Mouse (Mus musculus) T-cell, adult 2 months (primary cell): ENCODE results near the gene Cd27.
"Not testable (repeated sequence)": the region's sequence is repeated elsewhere in the genome, so short reads cannot be mapped to it uniquely, and the experiment has no call there.

ENCODE experiments used
- DNase-seq: peaks from one replicate; pipeline ENCODE4 v3.0.0; 2022; ENCODE audit warnings: low spot score

The Cd27 gene

DNA sequence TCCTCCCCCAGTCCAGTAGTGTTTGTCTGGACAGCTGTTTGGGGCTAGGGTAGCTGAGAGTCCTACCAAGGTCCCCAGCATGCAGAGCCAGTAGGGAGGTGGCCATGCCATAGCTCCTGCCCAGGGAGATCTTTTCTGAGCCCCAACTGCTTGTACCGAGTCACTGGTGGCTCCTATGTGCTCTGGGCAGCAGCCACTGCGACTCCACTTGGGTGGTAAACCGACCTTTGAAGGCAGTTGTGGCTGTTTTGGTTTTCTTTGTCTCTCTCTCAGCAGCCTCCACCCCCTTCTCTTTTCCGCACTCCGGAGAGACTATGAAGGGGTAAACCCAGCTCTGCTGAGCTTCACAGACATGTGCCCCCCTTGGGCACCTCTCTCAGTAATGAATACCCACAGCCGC lies at the start of gene Cd27:
Gene Cd27 (minus strand): TSS at position 229 of the 400 bp plus-strand sequence.
- DNase-seq: peak; percentile 78

DNA sequence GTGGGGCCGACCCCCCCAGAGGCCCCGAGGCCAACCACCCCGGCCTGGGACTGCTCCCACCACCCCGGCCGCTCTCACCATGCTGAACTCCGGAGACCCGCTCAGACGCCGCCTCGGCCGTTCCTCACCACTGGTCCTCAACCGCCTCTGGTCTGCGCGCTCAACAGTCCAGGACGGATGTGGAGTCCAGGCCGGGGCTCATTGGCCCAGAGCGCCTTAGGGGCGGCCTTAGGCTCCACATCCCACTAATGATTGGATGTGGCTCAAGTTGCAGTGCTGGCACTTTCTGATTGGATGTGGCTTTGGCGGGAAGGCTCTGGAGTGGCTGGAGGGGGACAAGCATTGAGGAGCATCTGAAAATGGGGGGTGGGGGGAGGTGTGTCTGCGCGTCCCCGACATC lies 49.1 kb upstream of the Cd27 start, which contains the start of gene Tuba3a:
Gene Tuba3a (minus strand): TSS at position 153 of the 400 bp plus-strand sequence.
- no peak for DNase-seq

DNA sequence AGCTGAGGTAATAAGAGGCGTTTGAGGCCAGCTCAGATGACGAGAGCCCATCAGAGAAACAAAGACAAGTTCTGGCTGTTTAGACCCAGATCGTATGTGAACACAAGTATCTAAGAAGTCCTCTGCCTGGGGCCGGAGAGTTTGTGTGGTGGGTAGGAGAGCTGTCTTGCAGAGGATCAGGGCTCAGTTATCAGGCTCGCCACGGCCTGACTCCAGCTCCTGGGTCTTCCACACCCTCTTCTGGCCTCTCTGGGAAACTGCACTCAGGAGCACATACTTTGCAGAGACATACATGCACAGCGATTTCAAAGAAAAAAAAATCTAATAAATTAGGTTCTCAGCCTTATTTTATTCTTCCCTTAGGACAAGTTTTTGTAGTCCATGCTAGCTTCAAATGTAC lies 47.9 kb upstream of the Cd27 start:
- no peak for DNase-seq

GRCm38 (mm10) chr6:125284250-125284649 lies 47.4 kb upstream of the Cd27 start:
- no peak for DNase-seq

- DNase-seq: not testable (repeated sequence)
These were observed 45.9 kb upstream of the Cd27 start for GRCm38 (mm10) chr6:125282721-125283120.

GRCm38 (mm10) chr6:125279729-125280128 lies 42.9 kb upstream of the Cd27 start:
- DNase-seq: no peak

- peak; percentile 20 for DNase-seq
These were observed 38.2 kb upstream of the Cd27 start for GRCm38 (mm10) chr6:125274841-125275563.

DNA sequence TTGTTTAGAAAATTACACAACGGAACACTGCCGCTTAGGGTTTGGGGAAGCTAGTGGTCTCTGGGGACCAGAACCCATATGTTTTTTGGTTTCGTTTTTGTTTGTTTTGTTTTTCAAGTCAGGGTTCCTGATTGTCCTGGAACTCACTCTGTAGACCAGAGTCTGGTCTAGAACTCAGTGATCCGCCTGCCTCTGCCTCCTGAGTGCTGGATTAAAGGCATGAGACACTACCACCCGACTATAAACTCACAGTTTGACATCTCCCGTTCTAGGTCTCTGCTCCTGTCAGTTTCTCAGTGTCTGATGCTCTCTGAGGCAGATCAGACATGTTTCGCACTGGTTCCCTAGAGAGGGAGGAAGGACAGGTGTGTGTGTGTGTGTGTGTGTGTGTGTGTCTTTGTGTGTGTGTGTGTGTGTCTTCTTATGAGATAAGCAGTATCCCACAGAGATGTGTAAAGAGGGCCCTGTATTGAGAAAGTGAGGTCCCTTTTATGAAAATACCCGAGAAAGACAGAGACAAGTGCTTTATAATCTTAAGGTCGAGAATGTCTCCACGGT lies 35.5 kb upstream of the Cd27 start:
- no peak for DNase-seq

DNA sequence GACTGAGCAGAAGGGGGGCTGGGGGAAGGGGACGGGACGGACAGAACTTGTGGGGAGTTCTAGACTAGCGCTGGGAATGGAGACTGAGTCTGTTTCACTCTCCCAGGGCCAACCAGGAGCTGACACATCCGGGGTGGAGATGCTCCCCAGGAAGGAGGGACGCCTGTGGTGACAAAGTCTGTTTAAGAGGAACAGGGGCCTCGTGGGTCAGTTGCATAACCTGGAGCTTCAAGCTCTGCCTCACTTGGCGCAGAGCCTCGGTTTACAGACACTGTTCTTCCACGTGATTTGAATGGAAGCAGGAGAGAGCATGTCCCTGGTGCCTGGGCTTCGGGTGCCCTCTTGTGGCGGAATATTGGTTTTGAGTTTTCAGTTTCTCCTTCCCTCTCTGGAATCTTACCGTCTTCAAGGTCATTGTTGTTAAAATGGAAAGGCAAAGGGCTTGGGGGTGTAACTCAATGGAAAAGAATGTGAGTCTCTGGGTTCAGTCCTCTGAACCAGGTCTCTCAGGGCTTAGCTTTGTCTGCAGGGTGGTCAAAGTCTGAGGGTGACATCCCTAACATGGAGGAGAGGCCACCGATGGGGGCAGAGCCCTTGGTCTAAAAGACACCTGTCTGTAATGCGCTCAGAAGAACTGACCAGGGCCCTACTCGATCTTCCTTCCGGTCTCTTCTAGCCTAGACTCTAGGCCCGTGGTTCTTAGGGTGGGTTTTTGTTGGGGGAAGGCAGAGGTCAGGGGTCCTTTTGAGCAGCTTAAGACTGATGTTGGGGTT lies 34.8 kb upstream of the Cd27 start:
- peak; percentile 85 for DNase-seq

DNA sequence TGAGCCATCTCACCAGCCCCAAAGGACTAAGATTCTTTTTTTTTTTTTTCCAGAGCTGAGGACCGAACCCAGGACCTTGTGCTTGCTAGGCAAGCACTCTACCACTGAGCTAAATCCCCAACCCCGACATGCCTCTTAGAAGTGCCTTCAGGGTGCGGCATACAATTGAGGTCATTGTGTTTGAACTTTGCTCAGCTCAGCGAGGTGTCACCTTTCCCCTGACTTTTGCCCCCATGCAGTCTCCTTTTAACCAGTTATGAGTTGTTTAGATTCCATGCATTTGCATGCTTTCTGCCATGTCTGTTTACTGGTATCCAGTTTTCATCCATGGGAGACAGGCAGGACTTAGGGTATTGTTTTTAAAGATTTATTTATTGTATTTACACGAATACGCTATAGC lies 32.0 kb upstream of the Cd27 start:
- no peak for DNase-seq

DNA sequence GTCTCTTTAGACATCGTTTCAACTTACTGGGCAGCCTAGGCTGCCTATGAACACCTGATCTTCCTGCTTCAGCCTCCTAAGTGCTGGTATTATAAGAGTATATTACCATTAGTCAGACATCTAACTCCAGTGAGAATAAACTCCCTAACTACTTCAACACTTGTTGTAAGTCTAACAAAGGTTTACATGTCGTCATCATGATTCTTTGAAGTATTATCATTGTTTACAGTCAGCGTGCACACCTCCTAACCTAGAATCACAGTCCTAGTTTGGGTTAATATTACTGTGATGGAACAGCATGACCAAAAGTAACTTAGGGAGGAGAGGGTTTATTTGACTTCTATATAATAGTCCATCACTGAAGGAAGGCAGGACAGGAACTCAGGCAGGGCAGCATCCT lies 30.7 kb upstream of the Cd27 start:
- no peak for DNase-seq

DNA sequence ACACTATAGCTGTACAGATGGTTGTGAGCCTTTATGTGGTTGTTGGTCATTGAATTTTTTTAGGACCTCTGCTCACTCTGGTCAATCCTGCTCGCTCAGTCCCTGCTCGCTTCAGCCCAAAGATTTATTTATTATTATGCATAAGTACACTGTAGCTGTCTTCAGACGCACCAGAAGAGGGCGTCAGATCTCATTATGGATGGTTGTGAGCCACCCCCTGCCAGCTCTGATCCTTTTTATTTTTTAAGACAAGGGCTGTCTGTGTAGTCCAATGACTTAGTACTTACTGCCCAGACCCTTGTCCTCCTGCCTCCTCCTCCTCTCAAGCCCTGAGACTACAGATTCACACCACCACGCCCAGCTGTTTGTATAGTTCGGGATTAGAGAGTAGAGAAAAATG lies 29.8 kb upstream of the Cd27 start:
- DNase-seq: peak; percentile 37

DNA sequence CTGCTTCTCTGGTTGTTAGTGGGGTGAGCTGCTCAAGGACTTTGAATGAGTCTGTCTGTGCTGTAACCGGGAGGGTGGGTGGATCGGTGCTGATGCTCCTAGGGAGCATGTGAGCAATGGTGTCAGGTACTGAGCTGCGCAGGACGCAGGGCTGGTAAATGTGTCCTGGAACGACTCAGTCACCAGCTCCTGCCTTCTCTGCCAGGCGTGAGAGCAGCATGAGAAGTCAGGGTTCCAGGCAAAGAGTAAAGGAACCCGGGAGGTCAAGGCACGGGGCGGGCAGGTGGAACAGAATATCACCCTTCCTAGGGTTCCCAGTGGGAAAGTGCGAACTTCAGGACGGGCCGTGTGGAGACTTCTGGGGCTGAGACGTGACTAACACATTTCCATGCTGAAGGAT lies 29.3 kb upstream of the Cd27 start:
- DNase-seq: peak; percentile 22

GRCm38 (mm10) chr6:125265239-125265638 lies 28.4 kb upstream of the Cd27 start:
- DNase-seq: peak; percentile 94

- DNase-seq: no peak
These were observed 27.4 kb upstream of the Cd27 start for GRCm38 (mm10) chr6:125264219-125264618.

DNA sequence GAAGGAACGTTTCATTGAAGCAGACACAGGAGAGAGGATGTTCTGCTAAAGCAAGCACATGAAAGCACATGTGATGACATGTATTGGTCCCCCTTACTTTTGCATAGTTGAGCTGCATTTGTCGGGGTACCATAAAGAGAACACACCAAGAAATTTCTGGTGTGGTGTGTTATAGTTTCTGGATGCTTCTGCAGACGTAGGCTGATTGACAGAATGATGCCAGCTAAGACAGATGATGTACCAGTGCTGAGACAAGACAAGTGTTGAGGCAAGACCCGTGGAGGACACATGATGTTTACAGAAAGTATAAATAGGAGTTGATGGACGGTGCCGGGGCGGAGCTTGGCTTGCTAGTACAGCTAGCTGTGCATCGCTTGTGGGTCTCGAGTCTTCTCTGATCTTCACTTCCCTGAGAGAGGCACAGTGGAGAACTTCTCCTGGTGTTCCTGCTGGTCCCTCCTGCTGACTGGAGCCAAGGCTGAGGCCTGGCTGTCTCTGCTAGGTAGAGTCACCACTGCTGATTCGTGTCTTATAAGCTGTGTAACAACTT lies 23.3 kb upstream of the Cd27 start:
- DNase-seq: peak; percentile 17

DNA sequence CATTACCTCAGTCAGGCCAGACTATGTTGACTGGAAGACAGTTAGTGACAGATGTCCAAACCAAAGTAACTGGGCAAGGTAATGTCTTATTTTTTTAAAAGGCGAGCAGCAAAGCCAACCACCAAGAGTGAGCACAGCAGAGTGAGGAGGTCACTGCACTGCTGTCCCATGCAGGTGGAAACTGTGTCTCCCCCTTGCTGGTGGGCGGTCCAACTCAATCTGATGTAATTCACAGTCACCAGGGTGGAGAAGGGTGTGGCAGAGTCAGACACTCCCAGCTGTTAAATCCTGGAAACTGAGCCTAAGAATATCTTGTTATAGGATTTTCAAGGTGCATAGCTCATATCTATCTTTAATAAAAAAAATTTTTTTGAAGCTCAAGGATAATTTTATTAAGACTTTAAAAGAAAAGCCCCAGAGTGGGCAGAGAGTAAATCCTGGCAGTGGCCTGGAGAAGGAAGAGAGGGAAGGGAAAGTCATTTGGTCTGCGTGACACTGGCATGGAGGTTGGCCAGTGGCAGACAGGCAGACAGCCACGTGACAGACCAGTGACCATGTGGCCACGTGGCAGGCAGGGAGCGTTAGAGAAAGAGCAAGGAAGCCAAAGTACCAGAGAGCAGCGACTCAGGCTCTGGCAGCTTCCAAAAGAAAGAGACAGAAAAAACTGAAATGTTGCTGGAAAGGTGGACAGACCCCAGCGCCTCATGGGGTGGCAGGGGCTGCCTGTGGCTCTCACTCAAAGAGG lies 19.6 kb upstream of the Cd27 start:
- no peak for DNase-seq

DNA sequence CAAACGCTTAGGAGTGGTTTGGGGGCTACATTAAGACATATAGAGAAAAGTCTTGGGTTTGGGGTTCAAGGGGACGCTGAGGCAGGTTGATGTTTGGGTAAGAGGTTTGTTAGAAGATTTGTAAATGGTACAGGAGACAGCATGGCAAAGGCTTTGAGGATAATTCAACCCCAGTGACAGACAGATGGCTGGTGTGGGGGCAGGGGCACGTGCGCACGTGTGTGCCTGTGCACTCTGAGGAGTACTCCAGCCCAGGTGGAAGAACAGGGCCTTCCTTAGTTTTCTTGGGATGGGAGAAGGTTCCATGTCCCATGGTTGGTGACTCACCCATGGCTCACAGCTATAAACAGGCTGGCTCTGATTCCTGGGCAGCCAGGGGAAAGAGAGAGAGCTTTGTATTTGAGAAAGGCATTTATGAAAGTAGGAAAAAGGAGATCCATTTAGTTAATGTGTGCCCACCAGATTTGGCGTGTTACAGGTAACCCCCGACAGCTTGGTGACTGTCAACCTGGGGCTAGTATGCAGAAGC lies 18.8 kb upstream of the Cd27 start:
- DNase-seq: no peak

- no peak for DNase-seq
These were observed 17.3 kb upstream of the Cd27 start for GRCm38 (mm10) chr6:125253863-125254715.

DNA sequence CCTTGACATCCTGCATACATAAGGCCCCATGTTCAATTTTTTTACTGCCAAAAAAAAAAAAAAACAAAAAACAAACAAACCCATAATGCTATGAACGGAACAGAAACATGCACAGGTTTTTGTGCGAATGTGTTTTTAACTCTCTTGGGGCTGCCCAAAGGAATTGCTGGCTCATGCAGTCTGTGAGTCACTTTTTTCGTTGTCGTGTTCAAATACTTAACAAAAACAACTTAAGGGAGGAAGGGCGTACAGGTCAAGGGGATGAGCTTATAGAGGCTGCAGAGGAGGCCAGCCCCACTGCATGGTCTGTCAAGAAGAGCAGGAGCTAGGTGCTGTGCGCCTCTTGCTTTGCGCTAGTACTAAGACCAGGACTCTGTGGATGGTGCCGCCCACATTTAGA lies 15.9 kb upstream of the Cd27 start:
- no peak for DNase-seq

DNA sequence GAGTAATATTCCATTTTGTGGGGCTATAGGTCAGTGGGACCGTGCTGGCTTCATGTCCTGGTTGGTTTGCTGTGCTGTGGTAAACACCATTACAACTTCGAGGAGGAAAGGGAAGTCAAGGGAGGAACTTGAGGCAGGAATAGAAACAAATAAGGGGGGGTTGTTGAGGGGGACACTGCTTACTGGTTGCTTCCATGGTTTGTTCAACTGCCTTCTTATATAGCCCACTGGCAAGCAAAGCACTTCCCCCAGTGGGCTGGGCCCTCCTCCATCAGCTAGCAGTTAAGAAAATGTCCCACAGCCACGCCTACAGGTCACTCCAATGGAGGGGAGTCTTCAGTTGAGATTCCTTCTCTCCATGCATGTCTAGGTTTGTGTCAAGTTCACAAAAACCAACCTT lies 15.5 kb upstream of the Cd27 start:
- no peak for DNase-seq
